Mouse (Mus musculus) olfactory bulb, adult 2 months (tissue): ENCODE data around the gene Rnf183.

Source experiments
- CTCF ChIP-seq: fragments of 200-500 bp; IDR thresholded peaks from 2 replicates; pipeline ENCODE4 v1.5.1; 2012; ENCODE audit warnings: low read depth, mild to moderate bottlenecking, low read length, moderate library complexity; ENCODE audit not compliant: insufficient read depth
- POLR2A ChIP-seq: fragments of 200-500 bp; IDR thresholded peaks from 2 replicates; pipeline ENCODE4 v1.6.1; 2012; ENCODE audit warnings: mild to moderate bottlenecking, low read depth, low read length, moderate library complexity; ENCODE audit not compliant: insufficient read depth

GRCm38 (mm10) chr4:62460348-62460747 is 25.3 kb upstream of the Rnf183 start:
- TF ChIP-seq CTCF (no peak; the same call in 1 of the 2 replicates), POLR2A (no peak)
